Mouse (Mus musculus): Measurements from ENCODE around the gene Cbl.

DNA sequence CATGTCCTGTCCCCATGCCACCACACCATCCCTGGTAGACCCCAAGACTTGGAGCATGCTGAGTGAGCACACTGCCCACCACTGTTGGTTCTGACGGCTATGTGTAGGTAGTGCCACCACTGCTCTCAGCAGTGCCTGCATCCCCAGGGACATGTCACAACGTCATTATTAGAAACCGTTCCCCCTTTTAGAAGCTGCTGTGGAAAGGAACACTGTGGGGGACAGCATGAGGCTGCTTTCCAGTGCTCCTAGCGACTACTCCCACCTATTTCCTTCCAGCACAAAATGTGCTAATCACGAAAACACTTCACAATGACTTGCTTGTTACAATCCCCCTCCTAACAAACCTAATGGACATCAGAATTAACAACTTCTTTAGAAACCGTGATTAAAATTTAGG, 7.9 kb downstream of the Cbl start:
- TF ChIP-seq GATA1 (IDR thresholded peaks at IDR 0.05; ENCODE audit: borderline replicate concordance, low read length) (no peak), CTCF (IDR thresholded peaks at IDR 0.05; ENCODE audit: low read depth, low read length) (no peak)
